In genomic region chr9:29413126-29413525, GRCm38 (mm10) we compare ENCODE assay signal across 11 mouse cellular contexts.
A peak's percentile ranks its signal among the peaks of the same experiment; 100 is the strongest.
DNase-seq lines count a peak whose midpoint lies in the region; ATAC-seq and TF ChIP-seq lines count a peak whose summit lies in the region.
"Had no signal": no experiment of that assay in that cellular context is flagged by ENCODE, and none has a peak within 500 bp of the region (broad histone marks: within the 10 kb centered on the region; RNA-seq: fewer than 3 reads in every experiment).

No protein-coding gene starts in this region.

- peaks cover 24% of the 10 kb centered on the region for H3K27me3 ChIP-seq in heart, embryonic 15.5 days
- 0 out of 2 replicates have a peak, but pooled peaks cover 15% of the 10 kb centered on the region for H3K27me3 ChIP-seq in forebrain, embryonic 15.5 days
- 0 out of 2 replicates have a peak, but pooled peaks cover 4% of the 10 kb centered on the region for H3K27me3 ChIP-seq in midbrain, embryonic 14.5 days (ENCODE audit: control insufficient read depth, insufficient read depth, low read length)

- peaks cover 16% of the 10 kb centered on the region for H3K4me1 ChIP-seq in heart, embryonic 15.5 days (replicated peaks)
- H3K4me1 ChIP-seq in cortical plate, adult 2 months (ENCODE audit: control insufficient read depth, insufficient read depth, low read length): peaks cover 4% of the 10 kb centered on the region; the same call in 1 of the 2 replicates
- H3K4me1 ChIP-seq in forebrain, embryonic 15.5 days: peaks cover 20% of the 10 kb centered on the region
- peaks cover 21% of the 10 kb centered on the region for H3K4me1 ChIP-seq in midbrain, embryonic 14.5 days (ENCODE audit: control insufficient read depth, insufficient read depth, low read length)

- DNase-seq in heart, postnatal 25 days (ENCODE audit: low spot score): no peak
- no peak for DNase-seq in midbrain, embryonic 14.5 days
- DNase-seq in frontal cortex, postnatal 25 days (ENCODE audit: low spot score in 2 of 2): no peak
- DNase-seq in thymus, postnatal 36 days: no peak
- DNase-seq: gastrocnemius, postnatal 14 days; right cerebral cortex, postnatal 25 days had no signal

- no peak for TF ChIP-seq CTCF in cortical plate, adult 2 months (IDR thresholded peaks at IDR 0.05; ENCODE audit: extremely low read depth, insufficient read depth, low read length)

- WGBS in heart, embryonic 15.5 days: 72% methylated on average over 4 of the region's 4 CpGs
- WGBS in forebrain, embryonic 15.5 days: 75% methylated on average over 4 of the region's 4 CpGs
- WGBS in midbrain, embryonic 14.5 days: 69% methylated on average over 4 of the region's 4 CpGs

- intact Hi-C loops in heart, postnatal 25 days (cut with DNase I): loop anchor here (2.0 kb wide), 1 partner anchor 230 kb away; no protein-coding TSS in a partner anchor

- TF ChIP-seq POLR2A in cortical plate, adult 2 months (IDR thresholded peaks at IDR 0.05; ENCODE audit: extremely low read depth, insufficient read depth, low read length): no peak

- no peak for ATAC-seq in heart, embryonic 15.5 days (replicated peaks; ENCODE audit: insufficient number of reproducible peaks, insufficient read depth, low FRiP score, low read depth)
- ATAC-seq in forebrain, embryonic 15.5 days (replicated peaks): no peak
- no peak for ATAC-seq in midbrain, embryonic 14.5 days (ENCODE audit: low FRiP score, low TSS enrichment)

- H3K4me3 ChIP-seq in heart, embryonic 15.5 days: no peak overlapping the region
- peak overlapping the region; percentile 93; the same call in 1 of the 2 replicates for H3K4me3 ChIP-seq in cortical plate, adult 2 months (ENCODE audit: insufficient read depth, low read length)
- H3K4me3 ChIP-seq in forebrain, embryonic 15.5 days: peak overlapping the region; percentile 61
- peak overlapping the region; percentile 54 for H3K4me3 ChIP-seq in midbrain, embryonic 14.5 days (replicated peaks; ENCODE audit: low read depth, low read length)
- H3K4me3 ChIP-seq: myocyte had no signal

- peak overlapping the region; percentile 96 for H3K4me2 ChIP-seq in heart, embryonic 15.5 days
- 0 out of 2 replicates have a peak overlapping the region, but pooled peaks have one; percentile 97 for H3K4me2 ChIP-seq in forebrain, embryonic 15.5 days (replicated peaks)
- H3K4me2 ChIP-seq in midbrain, embryonic 14.5 days (ENCODE audit: low read length): peak overlapping the region; percentile 95

- no peaks in the 10 kb centered on the region for H3K36me3 ChIP-seq in heart, embryonic 15.5 days
- no peaks in the 10 kb centered on the region for H3K36me3 ChIP-seq in forebrain, embryonic 15.5 days
- H3K36me3 ChIP-seq in midbrain, embryonic 14.5 days (ENCODE audit: control insufficient read depth, insufficient read depth, low read length): no peaks in the 10 kb centered on the region

- H3K9ac ChIP-seq in heart, embryonic 15.5 days: no peak overlapping the region
- H3K9ac ChIP-seq in forebrain, embryonic 15.5 days (replicated peaks): no peak overlapping the region
- H3K9ac ChIP-seq in midbrain, embryonic 14.5 days (replicated peaks; ENCODE audit: low read length): 0 out of 2 replicates have a peak overlapping the region, but pooled peaks have one; percentile 65

- H3K27ac ChIP-seq in heart, embryonic 15.5 days: no peak overlapping the region
- H3K27ac ChIP-seq in cortical plate, adult 2 months (ENCODE audit: insufficient read depth, low read length): no peak overlapping the region
- no peak overlapping the region for H3K27ac ChIP-seq in forebrain, embryonic 15.5 days (replicated peaks)
- H3K27ac ChIP-seq in midbrain, embryonic 14.5 days (replicated peaks; ENCODE audit: low read depth, low read length): peak overlapping the region; percentile 87; the same call in 1 of the 2 replicates
- H3K27ac ChIP-seq: stomach, postnatal 0 days had no signal

- no peaks in the 10 kb centered on the region for H3K9me3 ChIP-seq in heart, embryonic 15.5 days (replicated peaks)
- H3K9me3 ChIP-seq in forebrain, embryonic 15.5 days: no peaks in the 10 kb centered on the region
- H3K9me3 ChIP-seq in midbrain, embryonic 14.5 days (ENCODE audit: control insufficient read depth, low read length): no peaks in the 10 kb centered on the region
